Mouse (Mus musculus) liver, embryonic 14.5 days (tissue): Measurements from ENCODE around the gene Gm49486. TPM values are rescaled to one million over a fixed set of nuclear protein-coding genes. Genes with fewer than 3 reads are reported as not detected.

Experiments
- ATAC-seq: fragments of 200-750 bp; cut with Nextera tagmentation; 2 replicates; pipeline ENCODE4 v1.8.0; 2017; ENCODE audit warnings: moderate number of reproducible peaks, mild to moderate bottlenecking, moderate library complexity; ENCODE audit not compliant: insufficient read depth
- DNase-seq, 3 experiments: peaks; one replicate each; pipeline ENCODE4 v3.0.0-alpha.2; 2012 to 2013; ENCODE audit warnings: low read depth in 3 of 3, low spot score in 3 of 3
- H3K27ac ChIP-seq: fragments of 300-500 bp; sonication (generic); 2 replicates; pipeline ENCODE4 v1.5.1; 2014; ENCODE audit warnings: moderate library complexity, mild to moderate bottlenecking, control low read depth, inconsistent platforms
- H3K27me3 ChIP-seq: fragments of 300-500 bp; sonication (generic); 2 replicates; pipeline ENCODE4 v1.6.1; 2014; ENCODE audit warnings: mild to moderate bottlenecking, low read length, moderate library complexity; ENCODE audit not compliant: control insufficient read depth, insufficient read depth
- H3K36me3 ChIP-seq: fragments of 300-500 bp; sonication (generic); replicated peaks from 2 replicates; pipeline ENCODE4 v1.6.1; 2014; ENCODE audit warnings: low read depth; ENCODE audit not compliant: control insufficient read depth, insufficient read depth
- H3K4me1 ChIP-seq, 2 experiments: fragments of 200-500 bp in 1 of 2; fragments of 300-500 bp in 1 of 2; sonication (generic) in 1 of 2; replicated peaks; 2 replicates each; pipeline ENCODE4 v1.6.1; 2012 to 2014; ENCODE audit warnings: antibody characterized with exemption in 1 of 2, inconsistent platforms in 1 of 2, low read length in 1 of 2; ENCODE audit not compliant: control insufficient read depth in 2 of 2, insufficient read depth in 2 of 2
- H3K4me2 ChIP-seq: fragments of 300-500 bp; sonication (generic); 2 replicates; pipeline ENCODE4 v1.6.1; 2014; ENCODE audit warnings: low read depth, mild to moderate bottlenecking, control low read depth, moderate library complexity
- H3K4me3 ChIP-seq, 2 experiments: fragments of 200-500 bp in 1 of 2; fragments of 300-500 bp in 1 of 2; sonication (generic) in 1 of 2; 2 replicates each; pipeline ENCODE4 v1.5.1; 2012 to 2014; ENCODE audit warnings: low read depth in 2 of 2, low read length in 2 of 2, mild to moderate bottlenecking in 2 of 2, control low read depth in 1 of 2, inconsistent platforms in 1 of 2, moderate library complexity in 1 of 2; ENCODE audit not compliant: insufficient read depth in 1 of 2
- H3K9ac ChIP-seq: fragments of 300-500 bp; sonication (generic); replicated peaks from 2 replicates; pipeline ENCODE4 v1.6.1; 2014; ENCODE audit warnings: mild to moderate bottlenecking, control low read depth, moderate library complexity
- H3K9me3 ChIP-seq: fragments of 300-500 bp; sonication (generic); 2 replicates; pipeline ENCODE4 v1.6.1; 2016; ENCODE audit warnings: low read length, mixed read lengths; ENCODE audit not compliant: control insufficient read depth
- CTCF ChIP-seq: IDR thresholded peaks from 2 replicates; pipeline ENCODE4 v1.5.1; 2016; ENCODE audit warnings: antibody characterized with exemption, low read depth, control low read depth
- EP300 ChIP-seq: IDR thresholded peaks from 2 replicates; pipeline ENCODE4 v1.6.1; 2016; ENCODE audit warnings: antibody characterized with exemption, low read depth
- WGBS: fragments of 180-500 bp; shearing (Covaris S2); extraction: QIAGEN DNeasy Blood & Tissue Kit; methylation state at CpG from one replicate; pipeline ENCODE4 v1.1.7; 2014; ENCODE audit not compliant: insufficient replicate concordance; 5-methylcytosine and 5-hydroxymethylcytosine counted together
- polyA plus RNA-seq, 2 experiments: library from polyadenylated mRNA; depleted of rRNA in 1 of 2; stranded (reverse) in 1 of 2; unstranded in 1 of 2; fragments of >200 nt; fragmentation: Nextera tagmentation in 1 of 2; extraction: Ambion mirVana in 1 of 2; gene quantifications; 2 replicates each; pipeline versions ENCODE4 v1.2.1 to v1.2.3; 2012 to 2014

The Gm49486 gene
- polyA plus RNA-seq, 2 experiments = 0.06 TPM; not detected in 1

GRCm38 (mm10) chr15:79290340-79290739 lies 61.1 kb downstream of the Gm49486 start:
- Histone ChIP-seq H3K4me2 (no peak overlapping the region), H3K9me3 (no peaks in the 10 kb centered on the region), H3K27ac (no peak overlapping the region), H3K4me1 (no peaks in the 10 kb centered on the region), H3K36me3 (no peaks in the 10 kb centered on the region), H3K27me3 (no peaks in the 10 kb centered on the region), H3K9ac (no peak overlapping the region), H3K4me3 (no peak overlapping the region)
- TF ChIP-seq CTCF (no peak), EP300 (no peak)
- WGBS = 77% methylated on average over 3 of the region's 3 CpGs
- DNase-seq (no peak), ATAC-seq (no peak)

DNA sequence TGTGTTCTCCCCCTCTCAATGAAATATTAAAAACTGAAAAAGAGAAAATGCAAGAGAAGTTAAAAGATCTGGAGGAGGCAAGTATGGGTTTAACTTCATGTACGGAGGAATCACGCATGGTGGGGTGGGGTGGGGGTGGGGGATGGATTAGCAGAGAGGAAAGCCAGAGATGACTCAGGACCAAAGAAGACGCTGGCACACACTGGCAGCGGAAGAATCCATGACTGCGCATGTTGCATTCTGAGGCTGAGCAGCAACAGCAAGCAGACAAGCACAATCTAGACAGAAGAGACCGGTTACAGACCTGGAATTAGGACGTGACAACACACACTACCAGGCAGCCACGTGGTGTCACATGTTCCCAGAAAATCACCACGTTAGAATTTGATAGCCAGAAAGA lies 63.6 kb downstream of the Gm49486 start:
- H3K9me3 ChIP-seq = no peaks in the 10 kb centered on the region
- H3K27me3 ChIP-seq = no peaks in the 10 kb centered on the region
- H3K4me1 ChIP-seq = no peaks in the 10 kb centered on the region
- no peak for TF ChIP-seq CTCF
- no peak for TF ChIP-seq EP300
- WGBS = 77% methylated on average over 9 of the region's 9 CpGs
- H3K9ac ChIP-seq = no peak overlapping the region
- no peak overlapping the region for H3K4me3 ChIP-seq
- no peak overlapping the region for H3K27ac ChIP-seq
- H3K36me3 ChIP-seq = no peaks in the 10 kb centered on the region
- DNase-seq = no peak
- no peak overlapping the region for H3K4me2 ChIP-seq
- ATAC-seq = no peak

DNA sequence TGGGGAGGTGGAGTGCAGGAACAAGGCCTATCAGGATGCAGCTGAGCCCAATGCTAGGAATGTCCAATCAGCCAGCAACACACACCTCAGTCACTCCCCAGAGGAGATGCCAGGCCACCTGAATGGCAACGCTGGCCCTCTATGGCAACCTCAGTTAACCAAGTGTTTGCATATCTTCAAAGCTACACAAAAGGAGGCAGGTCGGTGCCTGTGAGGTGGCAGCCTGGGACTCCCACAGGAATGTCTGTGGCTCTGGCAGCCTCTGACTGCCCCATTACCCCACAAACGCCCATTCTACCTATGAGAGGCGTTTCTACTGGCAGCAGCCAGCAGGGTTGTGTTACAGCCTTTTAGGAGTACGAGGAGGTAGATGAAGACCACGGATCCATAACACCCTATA lies 69.4 kb downstream of the Gm49486 start:
- Histone ChIP-seq H3K36me3 (no peaks in the 10 kb centered on the region), H3K4me3 (no peak overlapping the region), H3K27ac (no peak overlapping the region), H3K9me3 (no peaks in the 10 kb centered on the region), H3K9ac (no peak overlapping the region), H3K4me1 (no peaks in the 10 kb centered on the region), H3K27me3 (no peaks in the 10 kb centered on the region), H3K4me2 (no peak overlapping the region)
- no peak for ATAC-seq
- 60% methylated on average over 6 of the region's 6 CpGs for WGBS
- TF ChIP-seq CTCF (no peak), EP300 (no peak)
- DNase-seq = no peak

- WGBS = 50% methylated on average over 2 of the region's 2 CpGs
- Histone ChIP-seq H3K9ac (no peak overlapping the region), H3K4me3 (no peak overlapping the region), H3K4me1 (no peaks in the 10 kb centered on the region), H3K27ac (no peak overlapping the region), H3K9me3 (no peaks in the 10 kb centered on the region), H3K4me2 (no peak overlapping the region), H3K36me3 (no peaks in the 10 kb centered on the region), H3K27me3 (no peaks in the 10 kb centered on the region)
- DNase-seq (no peak), ATAC-seq (no peak)
- TF ChIP-seq CTCF = no peak
- TF ChIP-seq EP300 = no peak
These were observed 70.5 kb downstream of the Gm49486 start for GRCm38 (mm10) chr15:79299563-79300155.

DNA sequence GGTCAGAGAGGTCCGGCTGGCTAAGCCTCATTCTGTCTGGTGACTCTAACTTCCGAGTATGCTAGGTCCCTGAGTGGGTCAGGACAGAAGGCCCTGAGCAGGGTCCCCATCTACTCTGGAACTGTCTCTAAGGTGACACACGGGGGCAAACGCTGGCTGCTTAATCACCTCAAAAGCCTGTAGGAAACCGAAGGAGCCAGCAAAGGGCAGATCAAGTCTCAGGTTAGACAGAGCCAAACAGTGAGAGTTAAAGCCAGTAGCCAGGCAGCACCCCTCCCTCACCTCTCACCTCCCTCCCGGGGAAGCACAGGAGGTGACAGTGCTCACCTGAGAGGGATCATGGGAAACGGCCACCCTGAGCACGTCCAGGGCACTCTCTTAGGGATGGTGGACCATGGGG lies 74.5 kb downstream of the Gm49486 start:
- no peak overlapping the region for H3K27ac ChIP-seq
- WGBS = 72% methylated on average over 8 of the region's 8 CpGs
- H3K27me3 ChIP-seq = no peaks in the 10 kb centered on the region
- ATAC-seq (no peak), DNase-seq (no peak)
- H3K36me3 ChIP-seq = no peaks in the 10 kb centered on the region
- no peak for TF ChIP-seq CTCF
- no peak overlapping the region for H3K4me3 ChIP-seq
- H3K4me1 ChIP-seq = no peaks in the 10 kb centered on the region
- H3K4me2 ChIP-seq = no peak overlapping the region
- no peak overlapping the region for H3K9ac ChIP-seq
- H3K9me3 ChIP-seq = no peaks in the 10 kb centered on the region
